Mouse (Mus musculus) right cerebral cortex, postnatal 4 days (tissue): ENCODE data around the gene Limch1.

Experiments used
- DNase-seq: peaks from one replicate; pipeline ENCODE4 v3.0.0-alpha.2; 2022

Limch1 gene

DNA sequence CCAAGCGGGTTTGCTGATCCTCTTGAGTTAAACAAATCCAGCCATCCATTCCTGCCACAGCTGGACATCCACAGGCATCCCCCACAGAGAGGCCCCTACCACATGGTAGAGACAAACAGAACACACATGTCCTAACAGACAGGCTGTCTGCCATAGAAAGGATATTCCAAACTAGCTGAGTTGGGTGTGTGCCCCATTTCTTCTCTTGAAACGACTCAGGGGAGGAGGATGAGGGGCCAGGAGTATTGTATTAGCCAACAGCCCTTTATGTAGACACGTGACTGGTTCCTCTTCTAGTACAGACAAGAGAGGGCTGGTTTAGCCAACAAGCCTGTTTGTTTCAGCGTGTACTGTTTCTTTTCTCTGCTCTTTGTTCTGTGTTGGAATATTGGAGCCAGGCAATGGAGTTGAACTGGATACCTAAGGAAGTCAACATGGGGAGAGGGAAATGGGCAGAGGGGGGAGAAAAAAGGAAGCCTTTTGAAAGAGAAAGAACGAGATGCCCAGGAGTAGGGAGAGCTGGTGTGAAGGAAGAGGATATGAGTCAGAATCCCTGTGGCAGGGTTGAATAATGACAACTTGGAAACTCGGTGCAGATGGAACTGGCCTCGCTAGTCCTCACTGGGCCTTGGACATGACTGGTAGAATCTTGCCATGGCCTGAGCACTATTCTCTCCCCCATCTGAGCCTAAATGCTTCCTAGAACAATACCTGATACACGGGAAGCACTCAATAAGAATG lies 196.3 kb downstream of the Limch1 start:
- DNase-seq, result no peak

DNA sequence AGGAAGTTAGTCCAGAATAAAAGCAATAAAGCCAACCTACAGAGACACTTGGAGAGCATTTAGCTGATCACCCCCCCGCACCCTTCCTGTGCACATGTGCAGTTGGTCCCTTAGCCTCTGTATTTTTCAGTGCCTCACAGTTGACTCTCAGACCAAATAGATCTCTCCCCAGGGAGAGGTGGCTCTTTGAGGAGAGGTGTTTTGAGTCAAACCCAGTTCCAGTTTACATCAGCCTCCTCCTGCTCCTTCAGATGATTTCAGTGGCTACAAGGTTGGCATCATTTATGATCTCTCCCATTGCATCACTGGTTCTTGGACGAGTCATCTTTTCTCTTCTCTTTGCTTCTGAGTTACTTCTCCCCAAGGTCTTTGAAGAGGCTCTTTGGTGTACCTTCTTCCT lies 197.3 kb downstream of the Limch1 start:
- no peak for DNase-seq

DNA sequence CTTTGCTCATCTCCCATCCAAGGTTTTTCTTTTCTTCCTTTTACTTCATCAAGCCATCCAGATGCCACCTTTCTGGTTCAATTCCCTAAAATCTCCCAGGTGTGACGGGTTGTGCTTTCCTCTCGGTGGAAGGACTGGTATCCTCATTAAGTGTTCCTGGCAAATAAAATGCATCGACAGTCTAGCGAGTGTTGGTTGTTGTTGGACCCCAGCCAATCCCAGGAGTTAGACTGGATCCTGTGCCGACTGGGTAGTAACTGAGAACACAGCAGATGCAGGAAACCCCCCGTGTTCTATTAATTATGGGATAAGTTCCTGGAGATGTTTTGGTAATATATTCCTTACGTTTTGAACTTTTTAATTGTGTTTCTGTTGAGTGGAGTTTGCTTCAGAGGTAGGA lies 197.9 kb downstream of the Limch1 start:
- no peak for DNase-seq

DNA sequence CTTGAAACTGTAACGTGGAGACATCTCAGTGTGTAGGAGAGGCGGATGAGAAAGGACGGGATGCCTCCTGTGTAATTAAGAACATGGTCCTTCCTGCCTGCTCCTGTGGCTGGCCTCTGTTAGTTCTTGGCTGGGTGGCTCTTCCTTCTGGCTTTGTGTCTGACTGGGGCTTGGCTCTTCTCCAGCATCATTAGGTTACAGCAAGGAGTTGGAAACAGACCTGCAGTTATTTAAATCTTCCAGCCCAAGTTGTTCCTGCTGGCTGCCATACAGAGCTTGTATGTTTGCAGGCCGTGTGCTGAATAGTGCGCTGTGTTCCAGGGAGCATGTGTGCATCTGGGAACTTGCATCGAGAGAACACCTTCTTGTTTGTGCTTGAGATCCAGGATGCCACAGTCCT lies 202.3 kb downstream of the Limch1 start:
- DNase-seq, result peak; percentile 21

DNA sequence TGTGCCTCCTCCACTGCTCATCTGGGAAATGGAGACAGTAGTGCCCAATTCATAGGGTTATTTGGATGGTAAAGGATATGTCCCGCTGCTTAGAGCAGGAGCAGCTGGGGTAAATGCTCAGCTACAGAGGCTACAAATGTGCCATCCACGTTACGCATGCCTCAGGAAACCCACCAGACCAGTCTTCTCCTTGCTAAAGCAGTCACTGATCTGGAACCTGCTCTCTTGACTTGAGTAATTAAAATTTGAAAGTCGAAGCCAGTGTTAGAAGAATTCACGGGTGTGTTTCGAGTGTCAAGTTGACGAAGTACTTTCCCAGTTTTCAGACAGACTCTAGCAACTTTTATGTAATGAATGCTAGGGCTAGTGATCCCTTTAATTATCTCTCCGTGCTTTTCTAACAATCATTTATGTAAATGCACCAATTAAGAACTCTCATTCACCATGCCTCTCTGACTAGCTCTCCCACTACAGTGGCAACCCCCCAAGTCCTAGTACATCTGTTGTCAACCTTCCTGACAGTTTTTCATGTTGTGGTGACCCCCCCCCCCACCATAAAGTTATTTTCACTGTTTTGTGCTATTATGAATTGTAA lies 203.6 kb downstream of the Limch1 start:
- DNase-seq, result no peak

DNA sequence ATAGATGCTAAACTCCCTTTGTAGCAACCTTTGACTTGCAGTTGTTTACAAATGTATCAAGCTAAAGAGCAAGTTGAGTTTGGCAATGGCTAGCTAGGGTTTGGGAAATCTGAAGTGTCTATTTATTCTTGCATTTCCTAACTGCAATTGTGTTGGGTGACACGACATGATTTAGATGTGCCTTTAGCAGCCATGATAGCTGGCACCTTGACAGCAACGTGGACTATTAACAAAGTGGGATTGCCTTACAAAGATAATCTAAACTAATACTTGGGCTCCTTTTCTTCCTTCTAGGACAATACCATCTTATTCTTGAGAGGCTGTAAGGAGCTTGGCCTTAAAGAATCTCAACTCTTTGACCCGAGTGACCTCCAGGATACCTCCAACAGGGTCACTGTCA lies 207.7 kb downstream of the Limch1 start:
- no peak for DNase-seq

DNA sequence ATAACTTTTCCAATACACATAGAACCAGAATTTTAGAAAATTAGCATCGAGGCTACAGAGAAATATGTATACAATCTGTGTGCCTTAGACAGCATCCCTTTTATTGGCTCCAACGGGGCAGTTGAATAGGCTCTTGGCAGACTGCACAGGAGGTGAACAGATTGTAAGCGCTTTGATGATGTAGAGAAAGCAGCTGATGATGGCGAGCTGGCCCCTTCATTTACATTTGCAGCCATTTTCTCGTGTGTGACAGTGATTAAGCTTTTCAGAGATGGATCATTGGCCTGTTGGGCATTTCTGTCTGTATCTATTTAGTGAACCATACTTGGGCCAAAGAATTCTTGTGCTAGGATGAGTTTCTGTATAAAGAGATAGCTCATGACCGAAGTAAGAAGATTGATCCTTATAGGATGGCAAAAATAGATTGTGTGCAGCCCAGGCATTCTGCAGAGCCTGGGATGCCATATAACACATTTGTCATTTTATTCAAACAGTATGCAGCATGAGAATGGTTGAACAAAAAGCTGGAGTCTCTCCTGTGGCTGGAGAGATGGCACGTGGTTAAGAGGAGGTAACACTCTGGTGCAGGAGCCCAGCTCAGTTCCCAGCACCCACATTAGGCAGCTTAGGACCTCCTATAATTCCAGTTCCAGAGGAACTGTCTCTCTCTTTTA lies 208.5 kb downstream of the Limch1 start:
- no peak for DNase-seq

DNA sequence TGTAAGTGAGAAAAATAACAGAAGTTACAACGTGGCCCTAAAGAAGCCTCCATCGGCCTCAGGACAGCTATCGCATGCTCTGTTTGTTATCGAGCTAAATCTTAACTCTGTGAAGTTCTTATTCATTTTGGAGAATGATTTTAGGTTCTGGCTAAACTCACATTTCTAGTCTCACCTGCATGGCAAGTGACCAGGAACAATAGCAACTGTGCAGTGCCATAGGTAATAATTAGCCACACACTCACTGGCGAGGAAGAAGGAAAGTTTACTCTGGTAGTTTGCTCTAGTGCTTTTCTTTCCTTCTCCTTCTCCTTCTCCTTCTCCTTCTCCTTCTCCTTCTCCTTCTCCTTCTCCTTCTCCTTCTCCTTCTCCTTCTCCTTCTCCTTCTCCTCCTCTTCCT lies 209.6 kb downstream of the Limch1 start:
- DNase-seq, result no peak

DNA sequence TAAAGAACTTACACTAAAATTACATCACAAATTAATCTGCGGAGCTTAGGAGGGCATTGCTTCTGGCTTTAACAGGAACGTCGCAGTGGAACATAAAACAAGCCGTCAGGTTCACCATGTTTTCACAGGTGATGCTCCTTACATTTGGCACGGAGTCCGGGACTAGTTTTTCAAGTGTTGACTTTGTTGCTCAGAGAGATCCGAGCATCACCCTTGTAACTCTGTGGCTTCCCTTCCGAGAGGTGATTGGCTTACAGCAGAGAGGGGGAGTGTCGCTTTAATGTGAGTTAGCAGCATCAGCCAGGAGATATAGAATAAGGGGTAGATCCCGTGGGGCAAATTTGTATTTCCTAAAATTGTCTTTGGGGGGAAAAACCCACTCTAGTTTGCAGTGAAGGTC lies 212.0 kb downstream of the Limch1 start:
- DNase-seq, result no peak

DNA sequence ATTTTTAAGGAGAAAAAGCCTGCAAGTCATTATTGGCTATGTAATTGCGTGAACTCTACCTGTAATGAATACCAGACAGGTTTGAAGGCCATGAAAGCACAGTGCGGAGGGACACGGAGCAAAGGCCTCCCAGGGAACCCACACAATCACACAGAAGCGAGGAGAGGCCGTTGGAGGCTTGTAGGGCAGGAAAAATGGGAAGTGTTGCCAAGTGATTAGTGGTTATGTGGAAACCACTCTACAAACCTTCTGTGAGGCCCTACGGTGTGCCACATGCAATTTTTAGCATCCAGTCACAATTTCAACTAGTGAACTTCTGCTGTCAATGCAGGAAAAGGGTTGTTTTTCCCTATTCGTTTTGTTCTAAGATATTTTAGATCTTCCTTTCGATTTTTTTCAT lies 212.5 kb downstream of the Limch1 start:
- no peak for DNase-seq

DNA sequence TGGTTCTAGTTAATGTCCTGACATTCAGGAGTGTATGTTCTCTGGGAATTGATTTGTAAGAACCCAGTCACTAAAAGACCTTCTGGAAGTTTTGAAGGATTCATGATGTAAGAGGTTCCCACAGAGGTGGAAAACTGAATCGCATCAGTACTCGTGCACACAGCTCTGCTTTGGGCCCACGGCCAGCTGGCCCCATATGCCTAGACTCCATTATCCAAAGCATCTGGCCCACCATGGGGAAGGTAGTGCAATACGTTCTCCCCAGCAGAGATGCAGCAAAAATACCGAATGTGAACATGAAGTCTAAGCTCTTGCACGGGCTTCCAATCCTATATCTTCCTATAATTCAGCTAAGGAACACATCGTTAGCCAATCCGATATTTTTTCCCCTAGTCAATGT lies 214.3 kb downstream of the Limch1 start:
- DNase-seq, result no peak

DNA sequence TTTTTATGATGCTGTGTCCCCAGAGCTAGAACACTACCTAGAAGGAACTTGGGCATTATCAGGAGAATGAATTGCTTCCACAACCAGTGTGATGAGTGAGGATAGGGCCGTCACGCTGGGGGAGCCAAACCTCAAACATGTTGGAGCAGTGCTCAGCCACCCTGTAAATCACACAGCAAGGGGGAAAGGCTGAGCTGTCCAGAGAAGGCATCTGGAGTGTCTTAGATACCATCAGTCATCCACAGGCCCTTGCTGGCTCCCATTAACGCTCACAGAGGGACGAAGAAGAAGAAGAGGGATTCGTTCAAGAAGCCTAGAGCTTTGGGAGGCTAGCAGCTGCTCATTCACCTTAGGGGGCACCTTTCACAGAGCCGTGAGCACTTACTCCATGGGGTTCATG lies 219.8 kb downstream of the Limch1 start:
- no peak for DNase-seq

DNA sequence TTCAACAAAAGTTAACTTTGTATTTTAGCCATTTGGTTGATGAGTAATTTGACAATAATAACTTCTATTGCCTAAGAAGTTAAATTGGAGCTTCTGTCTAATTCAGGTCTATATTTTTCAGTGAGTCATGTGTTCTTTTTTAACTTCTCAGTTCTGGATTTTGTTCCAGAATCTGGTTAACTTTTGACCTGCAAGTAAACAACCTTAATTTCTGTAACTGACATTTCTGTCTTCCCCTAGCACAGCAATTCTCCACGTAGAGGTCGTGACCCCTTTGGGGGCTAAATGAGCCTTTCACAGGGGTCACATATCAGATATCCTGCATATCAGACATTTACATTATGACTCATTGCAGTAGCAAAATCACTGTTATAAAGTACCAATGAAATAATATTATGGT lies 221.5 kb downstream of the Limch1 start:
- DNase-seq, result no peak

DNA sequence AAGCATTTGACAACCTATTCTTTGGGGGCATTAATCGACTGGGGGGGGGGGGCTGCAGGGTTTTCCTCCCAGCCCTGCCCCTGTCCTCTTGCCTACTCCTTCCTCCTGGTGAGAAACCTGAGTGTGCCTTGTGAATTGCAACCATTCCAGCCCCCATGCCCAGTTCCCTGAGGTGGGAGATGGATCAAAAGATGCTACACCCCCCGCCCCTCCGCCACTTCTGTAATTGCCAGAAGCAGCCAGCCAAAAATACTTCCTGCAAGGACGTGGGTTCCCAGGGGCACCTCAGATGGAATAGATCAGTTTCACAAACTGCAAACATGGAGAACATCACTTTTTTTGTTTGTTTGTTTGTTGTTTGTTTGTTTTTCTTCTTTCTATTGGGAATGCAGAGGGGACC lies 222.0 kb downstream of the Limch1 start:
- DNase-seq, result no peak

DNA sequence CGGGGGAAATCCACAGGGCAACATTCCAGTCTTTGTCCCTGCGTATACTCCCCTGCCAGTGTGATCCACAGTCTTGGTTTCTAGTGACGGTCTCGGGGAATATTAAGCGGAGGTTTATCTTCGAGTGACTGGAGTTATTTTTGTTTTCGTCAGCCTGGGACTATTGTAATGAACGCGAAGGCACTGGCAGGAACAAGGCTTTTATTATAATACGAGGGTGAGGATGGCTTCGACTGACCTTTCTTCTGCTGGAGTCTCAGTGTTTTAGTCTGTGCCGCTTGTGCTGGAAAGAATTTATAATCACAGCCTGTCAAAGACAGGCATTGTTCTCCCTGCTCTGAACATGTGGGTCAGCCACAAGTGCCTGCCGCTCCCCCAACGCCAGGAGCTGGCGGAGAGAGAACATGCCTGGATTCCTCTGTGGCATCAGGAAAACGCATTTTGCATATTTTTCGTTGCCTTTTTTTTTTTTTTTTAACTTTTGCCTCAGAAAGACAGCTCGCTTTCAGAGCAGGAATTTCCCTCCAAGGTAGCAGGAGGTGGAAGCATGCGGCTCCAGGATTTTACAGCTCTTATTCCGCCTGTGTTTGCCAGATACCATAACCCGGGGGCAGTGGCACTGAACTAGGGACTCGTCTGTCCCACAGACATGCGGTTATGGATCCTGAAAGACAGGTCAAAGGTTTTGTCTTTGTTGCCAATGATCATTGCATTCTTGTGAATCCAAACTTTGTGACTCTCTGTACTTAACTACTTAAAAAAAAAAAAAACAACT lies 222.6 kb downstream of the Limch1 start:
- peak; percentile 30 for DNase-seq

DNA sequence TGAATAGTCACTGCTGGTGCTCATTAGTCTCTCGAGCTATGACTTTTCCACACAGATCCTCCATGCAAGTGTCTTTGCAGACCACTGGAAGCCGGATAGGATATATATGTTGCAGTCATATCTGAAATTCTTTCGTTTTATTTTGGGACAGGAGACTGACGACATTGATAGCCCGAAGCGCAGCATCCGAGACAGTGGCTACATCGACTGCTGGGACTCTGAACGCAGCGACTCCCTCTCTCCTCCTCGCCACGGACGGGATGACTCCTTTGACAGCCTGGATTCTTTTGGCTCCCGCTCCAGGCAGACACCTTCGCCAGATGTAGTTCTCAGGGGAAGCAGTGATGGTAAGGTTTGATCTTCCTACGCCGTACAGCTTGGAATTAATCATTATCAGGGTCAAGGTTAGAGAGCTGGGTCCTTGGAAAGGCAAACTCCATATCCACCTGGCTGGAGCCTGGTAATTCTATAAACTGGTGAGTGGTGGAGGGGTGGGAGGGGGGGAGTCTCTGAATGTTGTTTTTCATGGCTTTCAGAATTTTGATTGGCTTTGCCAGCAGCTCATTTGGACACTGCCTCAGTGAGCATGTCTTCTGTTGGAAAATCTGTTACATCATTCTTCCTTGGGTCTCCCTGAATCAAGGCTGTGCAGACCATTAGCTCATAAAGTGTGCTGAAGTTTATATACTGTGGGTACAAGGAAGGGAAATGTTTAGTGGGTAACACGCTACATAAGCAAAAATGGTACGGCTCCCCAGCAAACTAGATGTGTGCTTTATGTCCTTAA lies 223.5 kb downstream of the Limch1 start:
- DNase-seq, result no peak

DNA sequence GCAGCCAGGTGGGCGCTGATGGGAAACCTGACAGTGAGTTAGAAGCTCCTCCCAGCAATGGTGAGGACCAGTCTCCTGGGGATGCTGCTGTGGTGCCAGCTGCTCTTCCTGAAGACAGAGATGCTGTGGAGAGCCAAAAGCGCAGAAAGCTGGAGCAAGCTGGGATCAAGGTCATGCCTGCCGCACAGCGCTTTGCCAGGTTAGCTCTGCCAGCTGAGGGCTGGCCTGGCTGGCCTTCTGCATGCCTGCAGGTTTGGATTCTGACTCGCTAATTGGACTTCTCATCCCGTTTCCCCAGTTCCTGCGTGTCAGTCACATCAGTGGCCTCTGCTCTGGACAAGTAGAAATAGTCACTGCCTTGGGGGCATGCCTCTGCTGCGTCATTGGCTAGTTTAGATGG lies 230.0 kb downstream of the Limch1 start:
- no peak for DNase-seq

DNA sequence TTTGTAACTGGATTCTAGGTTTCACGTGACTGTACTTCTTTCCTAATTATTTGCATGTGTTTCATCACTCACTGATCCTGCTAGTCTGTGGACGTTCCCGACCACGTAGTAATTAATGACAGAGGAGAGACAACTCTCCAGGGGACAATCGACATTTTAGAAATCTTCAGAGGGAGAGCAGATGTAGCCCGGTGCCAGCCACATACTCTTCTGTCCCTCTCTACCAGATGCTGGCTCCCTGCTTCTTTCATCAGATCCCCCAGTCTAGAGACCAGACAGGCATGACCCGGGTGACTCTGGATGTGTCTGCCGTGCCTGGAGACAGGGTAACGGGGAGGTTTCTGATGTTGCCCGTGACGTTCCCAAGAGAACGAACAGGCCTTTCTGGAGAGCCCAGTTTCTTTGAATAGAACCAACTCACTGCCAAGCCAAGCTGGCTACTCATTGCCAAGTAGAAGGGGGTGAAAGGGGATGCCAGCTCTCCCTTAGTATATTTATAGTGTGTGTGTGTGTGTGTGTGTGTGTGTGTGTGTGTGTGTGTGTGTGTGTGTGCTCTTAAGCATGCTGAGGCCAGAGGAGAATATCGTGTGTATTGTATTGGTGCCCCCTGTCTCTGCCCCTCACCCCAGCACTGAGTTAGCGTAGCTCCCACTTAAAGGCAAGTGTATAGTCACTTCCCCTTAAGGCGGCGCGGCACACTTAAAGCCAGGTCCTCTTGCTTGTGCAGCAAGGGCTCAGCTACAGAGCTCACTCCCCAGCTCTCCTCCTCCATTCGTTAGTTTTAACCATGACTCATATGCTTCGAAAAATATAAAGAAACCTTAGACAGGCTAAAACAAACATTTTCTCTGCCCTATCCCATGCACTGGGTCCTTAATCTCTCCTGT lies 233.9 kb downstream of the Limch1 start:
- DNase-seq, result peak; percentile 25

DNA sequence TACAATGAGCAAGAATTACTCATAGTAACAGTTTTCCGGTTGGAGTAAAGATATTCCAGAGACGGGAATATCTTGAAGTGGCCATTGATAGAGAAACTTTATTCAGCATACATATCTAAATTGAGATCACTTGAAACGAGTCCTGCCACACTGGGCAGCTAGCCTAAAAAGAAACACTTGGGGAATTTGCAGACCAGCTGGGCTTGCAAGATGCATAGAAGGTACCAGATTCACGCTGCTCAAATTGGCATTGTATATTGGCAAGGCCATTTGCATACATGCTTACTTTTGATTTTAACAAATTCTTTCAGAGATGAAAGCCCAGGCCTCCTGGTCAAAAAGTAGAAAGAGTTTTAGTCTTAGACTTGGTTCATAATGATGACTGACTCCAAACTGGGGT lies 235.2 kb downstream of the Limch1 start:
- DNase-seq, result peak; percentile 46

DNA sequence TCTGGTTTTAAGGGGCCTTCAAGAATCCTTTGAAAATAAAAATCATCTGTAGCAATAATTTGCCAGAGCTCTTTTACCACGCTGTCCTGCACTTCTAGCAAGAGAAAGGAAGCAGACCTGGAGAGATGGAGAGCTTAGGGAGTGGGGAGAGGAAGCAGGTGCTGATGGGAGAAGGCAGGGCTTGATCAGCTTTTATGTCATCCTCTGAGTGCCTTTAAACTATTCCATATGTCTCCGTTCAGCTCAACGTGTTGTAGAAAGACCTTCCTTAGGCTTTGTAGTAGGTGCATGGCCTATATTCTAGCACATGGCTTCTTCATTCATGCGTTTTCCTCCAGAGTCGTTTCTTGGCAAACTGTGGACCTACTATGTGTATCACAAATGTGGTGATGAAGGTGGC lies 237.5 kb downstream of the Limch1 start:
- no peak for DNase-seq

DNA sequence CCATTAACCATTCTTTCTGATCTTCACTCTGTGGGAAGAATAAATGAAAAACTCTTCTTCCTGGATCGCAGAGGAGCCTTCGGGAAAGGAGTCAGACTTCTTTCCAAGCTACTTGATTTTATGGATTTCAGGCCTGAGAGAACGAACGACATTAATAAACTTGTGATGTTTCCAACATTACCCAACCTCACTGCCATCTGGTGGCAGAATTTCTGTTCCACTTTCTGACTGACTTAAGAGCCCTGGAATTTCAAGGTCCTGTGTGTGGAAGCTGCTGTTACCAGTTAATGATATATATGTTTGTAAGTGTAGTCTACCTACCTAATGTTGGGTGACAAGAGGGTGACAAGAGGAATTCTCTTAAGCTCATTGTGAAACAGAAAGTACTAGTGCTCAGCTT lies 243.3 kb downstream of the Limch1 start:
- no peak for DNase-seq

DNA sequence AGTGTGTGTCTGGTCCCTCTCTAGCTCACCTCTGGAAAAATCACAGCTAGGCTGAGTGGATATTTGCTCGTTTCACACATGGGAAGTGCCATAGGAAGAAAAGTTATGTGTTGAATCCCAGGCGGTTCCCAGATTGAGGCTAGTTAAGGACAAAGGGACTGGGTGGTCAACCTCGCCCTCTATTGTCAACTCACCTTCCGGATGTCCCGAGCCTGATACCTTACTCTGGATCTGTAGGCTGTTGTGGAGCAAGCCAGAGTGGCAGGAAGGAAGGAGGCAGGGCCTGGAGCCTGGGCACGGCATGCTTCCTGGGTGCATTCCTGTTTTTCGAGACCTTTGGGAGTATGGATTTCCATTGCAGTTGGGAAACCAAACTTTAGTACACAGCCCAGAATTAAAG lies 243.9 kb downstream of the Limch1 start:
- no peak for DNase-seq
